Mouse (Mus musculus) yolk sac, embryonic 10.5 days (tissue): Measurements from ENCODE around the gene Tbc1d22a.

Source experiments
- DNase-seq: peaks from one replicate; pipeline ENCODE4 v3.0.0-alpha.2; 2017; ENCODE audit warnings: low spot score

Tbc1d22a gene

DNA sequence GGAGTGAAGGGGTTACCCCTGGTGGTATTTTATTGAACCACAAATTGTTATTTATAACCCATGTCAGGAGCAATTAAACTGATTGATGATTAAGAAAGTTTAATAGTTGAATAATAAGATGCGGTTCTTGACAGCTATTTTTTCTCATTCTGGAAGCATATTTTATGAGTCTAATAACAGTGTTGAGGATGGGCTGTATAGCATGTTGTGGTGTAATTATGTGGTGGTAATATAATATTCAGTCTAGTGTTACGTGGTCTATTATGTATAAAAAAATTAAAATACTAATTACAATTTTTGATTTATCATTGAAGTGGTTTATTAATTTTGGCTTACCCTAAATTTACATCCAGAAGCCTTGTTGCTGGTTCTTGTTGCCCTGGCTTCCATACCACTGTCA is 125.5 kb downstream of the Tbc1d22a start:
- no peak for DNase-seq

DNA sequence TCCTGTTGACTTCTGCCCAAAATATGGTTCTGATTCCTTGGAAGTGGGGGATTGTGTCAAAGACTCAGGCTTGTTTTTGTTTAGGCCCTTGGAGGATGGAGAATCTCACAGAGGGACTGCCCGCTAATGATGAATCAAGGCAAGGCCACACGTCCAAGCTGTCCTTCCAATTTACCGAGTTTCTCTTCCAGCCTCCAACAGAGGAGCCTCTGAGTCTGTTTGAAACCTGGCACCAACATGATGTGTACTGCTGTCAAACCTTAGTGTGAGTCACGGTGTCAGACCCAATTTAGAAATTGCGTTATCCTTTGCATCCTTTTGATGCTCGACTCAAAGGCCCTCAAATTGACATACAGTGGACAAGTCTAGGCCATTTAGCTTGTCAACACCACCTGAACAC is 126.5 kb downstream of the Tbc1d22a start:
- DNase-seq, result no peak

DNA sequence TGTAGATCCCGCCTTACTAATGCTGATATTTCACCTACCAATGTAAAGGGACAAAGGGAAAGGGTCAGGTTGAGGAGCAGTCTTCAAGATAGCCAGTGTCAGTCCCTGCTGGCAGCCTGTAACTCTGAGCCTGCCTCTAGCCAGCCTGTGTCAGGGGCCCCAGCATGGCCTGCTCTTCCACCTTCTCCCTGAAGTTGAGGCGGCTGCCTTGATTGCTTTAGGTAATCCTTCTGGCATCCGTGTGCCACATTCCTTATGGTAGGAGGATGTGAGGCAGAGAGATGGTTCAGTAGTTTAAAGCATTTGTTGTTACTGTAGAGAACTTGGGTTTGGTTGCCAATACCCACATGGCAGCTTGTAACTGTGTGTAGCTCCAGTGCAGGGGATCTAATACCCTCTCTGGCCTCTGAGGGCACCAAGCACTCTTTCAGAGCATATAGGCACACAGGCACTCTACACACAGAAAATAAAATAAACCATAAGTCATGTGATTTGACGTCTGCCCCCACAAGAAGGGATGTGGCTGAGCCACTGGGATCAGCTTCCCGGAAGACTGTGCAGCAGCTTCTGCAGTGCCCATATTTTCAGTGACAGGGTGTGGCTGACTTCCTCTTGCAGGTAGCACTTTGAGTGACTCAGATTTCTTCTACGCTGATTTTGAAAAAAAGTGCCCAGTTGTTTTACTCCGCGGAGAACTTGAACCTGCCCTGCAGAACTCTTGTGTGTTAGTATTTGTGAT is 128.5 kb downstream of the Tbc1d22a start:
- DNase-seq, result no peak

DNA sequence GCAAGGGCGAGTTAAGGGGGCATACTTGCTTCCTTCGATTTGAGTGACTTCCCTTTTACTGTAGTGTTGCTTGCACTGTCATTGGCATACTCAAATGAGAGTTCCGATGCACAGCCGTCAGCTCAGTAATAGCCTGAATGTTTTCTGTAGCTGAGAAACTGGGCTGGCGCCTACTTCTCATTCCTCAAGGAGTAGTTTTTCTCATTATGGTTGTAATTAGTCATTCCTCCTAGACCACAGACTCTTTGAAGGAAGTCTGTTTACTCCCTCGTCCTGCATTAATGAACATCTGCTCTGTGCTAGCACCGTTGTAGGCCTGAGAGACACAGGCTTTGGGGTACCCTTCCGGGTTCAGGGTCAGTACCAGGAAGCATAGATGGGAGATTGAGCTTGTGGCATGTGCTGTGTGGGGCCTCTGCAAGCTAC is 130.7 kb downstream of the Tbc1d22a start:
- no peak for DNase-seq

DNA sequence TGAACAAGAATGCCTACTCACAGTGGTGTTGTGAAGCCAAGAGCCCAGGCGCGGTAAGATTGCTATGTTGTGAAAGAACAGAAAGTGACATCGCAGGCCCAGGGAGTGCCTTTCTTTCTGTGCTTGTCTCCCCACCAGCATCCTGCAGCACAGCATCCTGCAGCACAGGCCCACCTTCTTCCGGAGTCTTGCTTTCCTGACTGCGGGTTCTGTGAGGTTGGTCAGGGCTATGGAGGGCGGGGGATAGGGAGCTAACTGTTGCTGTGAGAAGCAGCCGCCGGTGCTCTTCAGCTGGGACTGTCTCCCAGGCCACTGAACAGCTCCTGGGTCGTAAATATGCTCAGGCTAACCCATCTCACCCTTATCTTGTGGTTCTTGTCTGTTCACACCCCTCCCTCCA is 131.6 kb downstream of the Tbc1d22a start:
- no peak for DNase-seq

DNA sequence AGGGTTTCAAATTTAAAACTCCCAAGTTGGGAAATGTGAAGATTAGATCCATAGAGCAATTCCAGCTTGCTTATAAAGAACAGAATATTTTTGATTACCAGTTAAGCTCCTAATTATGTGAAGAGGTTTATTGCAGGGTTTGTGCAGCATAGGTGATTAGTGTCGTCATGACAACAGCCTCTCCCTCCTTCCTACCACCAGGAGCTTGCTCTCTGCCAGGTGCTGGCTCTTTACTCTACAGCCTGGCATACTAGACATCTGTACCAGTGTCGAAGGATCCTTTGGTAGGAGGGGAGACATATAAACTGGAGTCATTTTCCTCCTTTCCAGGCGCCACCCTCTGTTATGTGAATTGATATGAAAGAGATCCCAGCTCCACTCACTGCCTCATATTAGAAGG is 132.3 kb downstream of the Tbc1d22a start:
- DNase-seq, result no peak

DNA sequence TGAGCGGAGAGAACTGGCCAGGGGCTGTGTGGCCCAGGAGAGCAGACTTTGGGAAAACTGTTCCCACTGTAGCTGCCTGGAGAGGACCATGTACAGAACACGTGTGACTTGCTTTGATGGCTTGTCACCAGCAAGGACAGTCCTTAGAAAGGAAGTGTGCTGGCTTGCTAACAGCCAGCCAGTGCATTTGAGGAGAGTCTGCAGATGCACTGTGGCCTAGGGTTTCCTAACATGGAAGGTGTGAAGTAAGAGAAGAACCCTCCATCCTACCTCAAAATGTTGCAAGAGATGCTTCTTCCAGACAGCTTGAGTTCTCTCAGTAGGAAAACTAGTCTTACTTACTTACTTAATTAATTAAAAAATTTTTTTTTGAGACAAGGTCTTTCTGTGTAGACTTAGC is 140.7 kb downstream of the Tbc1d22a start:
- no peak for DNase-seq

DNA sequence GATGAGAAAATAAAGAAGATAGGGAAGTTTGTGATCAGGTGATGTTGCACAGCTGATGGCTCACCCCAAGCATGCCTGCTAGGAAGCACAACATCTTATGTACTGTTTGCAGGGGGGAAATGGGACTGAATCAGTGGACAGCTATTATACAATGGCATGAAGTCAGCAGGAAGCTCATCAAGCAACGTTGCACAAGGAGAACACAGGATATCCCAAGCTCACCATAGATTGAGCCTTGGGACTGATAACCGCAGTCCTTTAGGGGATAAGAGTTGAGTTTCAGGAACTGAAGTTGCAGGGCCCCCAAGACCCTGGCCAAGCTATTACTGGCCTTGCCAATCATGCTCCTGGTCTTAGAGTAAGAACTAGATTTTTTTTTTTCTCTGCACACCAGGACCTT is 141.6 kb downstream of the Tbc1d22a start:
- DNase-seq, result no peak

DNA sequence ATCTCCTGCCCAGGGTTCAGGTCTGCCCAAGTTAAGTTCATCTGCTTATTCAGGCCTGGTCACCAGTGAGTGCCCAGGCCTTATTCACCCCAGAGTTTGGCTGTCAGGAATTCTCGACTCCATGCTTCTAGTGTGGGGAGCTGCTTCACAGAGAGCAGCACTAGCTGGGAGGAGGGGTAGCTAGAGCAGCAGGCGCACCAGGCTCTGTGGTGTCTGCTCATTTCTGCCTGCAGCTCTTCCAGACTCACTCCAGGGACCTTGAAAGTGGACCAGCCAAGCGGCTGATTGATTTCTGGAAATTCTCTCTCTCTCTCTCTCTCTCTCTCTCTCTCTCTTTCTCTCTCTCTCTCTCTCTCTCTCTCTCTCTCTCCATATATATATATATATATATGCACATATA is 146.1 kb downstream of the Tbc1d22a start:
- no peak for DNase-seq

DNA sequence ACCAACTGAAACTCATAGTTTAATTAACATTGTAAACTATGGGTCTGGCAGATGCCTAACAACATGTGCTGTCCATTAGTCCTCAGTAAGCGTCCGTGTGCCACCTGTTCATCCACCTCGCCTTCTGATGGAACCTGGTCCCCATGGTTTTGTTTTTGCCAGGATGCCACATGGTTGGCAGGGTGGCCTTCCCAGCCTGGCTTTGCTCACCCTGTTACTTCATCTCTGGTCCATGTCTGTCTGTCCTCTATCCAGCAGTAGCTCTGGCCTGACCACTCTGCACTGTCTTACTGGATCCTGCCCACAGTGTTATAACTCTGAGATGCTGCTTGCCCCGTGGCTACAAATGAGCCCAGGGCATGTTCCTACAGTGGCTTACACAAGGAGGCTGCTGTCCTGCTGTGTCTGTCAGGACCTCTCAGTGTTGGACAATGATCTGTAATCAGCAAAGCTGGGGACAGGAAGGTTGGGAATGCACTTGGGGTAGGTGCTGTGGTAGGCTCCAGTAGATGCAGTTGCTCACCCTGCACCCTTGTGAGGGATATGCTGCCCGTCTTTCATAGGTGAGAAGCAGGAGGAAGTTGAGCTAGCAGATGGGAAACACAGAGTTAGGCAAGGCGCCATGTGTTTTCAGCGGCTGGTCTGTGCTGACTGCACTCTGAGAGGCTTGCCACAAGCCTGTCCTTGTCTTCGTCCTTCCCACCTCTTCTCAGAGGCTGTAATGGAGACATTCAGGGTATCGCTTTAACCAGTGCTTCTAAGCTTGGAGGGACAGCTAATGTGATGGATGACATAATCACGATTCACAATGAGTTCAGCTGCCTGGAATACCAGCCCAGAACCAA is 148.3 kb downstream of the Tbc1d22a start:
- no peak for DNase-seq

DNA sequence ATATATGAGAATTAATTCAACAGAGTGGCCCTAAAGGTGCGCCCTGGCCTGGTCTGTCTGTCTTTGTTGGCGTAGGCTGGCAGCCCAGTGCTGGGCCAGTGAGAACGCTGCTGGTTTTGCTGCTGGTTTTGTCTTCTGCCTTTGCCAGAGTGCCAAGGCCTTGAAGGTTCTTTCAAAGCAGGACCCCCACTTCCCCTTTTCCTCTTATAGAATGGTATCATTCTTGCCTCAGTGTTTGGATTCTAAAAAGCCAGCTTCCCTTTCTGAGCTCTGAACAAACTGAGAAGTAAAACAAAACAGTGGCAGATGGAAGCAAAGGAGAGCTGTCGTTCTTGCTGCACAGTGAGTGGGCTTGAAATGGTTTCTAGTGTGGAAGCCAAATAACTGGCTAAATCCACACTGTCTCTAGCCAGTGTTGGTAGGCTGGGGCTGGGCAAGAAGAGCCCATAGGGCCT is 149.6 kb downstream of the Tbc1d22a start:
- DNase-seq, result no peak

DNA sequence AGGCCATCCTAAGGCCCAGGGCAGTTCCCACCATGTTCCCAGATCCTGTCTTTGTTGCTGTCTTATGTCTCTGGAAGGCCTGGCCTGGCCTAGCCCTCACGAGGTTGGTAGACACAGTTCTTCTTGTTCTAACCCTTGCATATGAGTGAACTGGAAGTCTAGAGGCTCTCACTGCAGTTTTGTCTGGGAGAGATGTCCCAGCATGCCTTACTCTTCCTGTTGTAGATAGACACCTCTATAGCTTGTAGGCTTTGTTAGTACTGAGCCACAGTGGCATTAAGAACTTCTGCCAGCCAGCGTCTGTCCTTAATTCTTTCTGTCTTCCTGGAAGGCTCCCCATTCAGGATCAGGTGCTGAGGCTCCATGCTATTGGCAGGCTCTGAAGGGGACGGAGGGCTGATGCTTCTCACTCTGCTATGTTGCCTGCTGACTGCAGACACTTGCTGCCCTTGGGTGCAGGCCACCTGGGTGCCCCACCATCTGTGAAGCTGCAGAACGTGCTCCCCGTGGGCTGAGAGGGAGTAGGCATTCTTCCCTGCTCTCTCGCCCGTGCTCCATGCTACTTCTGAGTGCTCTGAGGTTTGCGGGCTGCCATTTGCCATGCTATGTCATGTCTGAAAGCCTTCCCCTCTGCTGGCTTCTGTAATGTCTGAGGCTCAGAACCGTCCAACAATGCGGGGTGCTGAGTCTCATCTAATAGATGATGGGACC is 150.8 kb downstream of the Tbc1d22a start:
- no peak for DNase-seq

DNA sequence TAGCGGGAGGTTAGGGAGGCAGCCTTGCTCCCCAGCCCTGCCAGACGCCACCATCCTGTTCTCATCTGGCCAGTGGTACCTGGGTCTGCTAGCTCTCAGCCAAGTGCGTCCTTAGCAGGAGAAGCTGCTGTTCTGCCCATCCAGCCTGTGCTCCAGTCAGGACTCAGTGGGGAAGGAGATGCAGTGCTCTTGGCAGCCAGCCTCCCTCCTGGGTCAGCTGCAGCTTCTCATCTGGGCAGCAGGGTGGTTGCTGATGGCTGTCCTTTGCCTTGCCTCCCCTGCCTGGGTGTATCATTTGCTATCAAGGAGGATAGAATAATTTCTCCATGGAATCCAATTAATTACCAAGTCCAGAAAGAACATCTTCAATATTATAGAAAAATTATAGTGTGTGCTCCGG is 152.5 kb downstream of the Tbc1d22a start:
- DNase-seq, result no peak

DNA sequence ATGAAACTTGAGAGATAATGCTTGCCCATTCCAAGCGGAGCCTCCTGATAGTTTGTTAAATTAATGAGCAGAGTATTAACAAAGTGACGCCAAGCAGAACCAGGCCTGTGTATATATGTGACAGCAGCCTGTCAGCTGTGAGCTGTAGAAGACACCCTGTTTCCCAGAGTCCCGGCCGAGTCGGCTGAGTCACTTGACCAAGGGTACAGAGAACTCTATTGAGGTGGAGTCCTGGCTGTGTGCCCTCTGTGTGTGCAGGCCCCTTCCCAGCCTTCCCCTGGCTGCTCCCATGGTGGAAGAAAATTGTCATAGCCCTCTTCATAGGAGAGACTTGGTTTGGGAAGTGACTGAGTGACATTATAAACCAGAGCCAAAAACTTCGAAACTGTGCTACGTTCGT is 153.0 kb downstream of the Tbc1d22a start:
- no peak for DNase-seq

DNA sequence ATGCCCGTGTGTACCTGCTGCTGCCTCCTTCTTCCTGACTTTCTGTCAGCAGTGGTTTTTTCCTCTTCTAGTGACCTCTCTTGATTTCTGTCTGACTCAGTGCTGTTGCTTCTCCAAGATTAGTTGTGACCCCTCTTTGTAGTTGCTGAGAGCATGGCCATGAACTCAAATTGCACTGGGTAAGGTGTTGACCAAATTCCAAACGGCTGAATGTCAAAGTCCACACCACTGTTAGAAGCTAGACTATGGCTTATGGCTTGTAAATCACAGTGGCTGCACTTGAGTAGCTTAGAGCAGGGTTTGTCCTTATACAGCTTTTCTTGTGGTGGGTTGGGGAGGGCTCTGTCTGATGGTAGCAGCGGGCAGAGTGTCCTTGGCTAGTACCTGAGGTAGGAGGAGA is 156.6 kb downstream of the Tbc1d22a start:
- DNase-seq, result no peak

DNA sequence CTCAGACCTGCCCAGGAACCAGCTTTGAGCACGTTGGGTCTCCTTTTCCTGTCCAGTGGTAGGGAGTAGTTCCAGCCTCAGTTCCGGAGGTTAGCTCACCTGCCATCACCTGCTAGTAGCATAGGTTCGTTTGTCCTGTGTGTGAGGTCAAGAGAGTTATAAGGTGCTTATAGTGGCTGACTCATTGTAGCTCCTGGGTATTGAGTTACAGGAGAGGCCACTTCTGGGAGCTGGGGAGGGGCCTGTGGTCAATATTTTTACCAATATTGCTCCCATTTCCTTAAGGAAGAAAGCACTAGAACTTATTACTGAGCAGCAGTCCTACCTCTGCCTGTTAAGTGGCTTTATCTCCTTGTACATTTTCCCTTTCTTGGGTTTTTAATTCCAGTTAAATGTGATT is 161.0 kb downstream of the Tbc1d22a start:
- no peak for DNase-seq

DNA sequence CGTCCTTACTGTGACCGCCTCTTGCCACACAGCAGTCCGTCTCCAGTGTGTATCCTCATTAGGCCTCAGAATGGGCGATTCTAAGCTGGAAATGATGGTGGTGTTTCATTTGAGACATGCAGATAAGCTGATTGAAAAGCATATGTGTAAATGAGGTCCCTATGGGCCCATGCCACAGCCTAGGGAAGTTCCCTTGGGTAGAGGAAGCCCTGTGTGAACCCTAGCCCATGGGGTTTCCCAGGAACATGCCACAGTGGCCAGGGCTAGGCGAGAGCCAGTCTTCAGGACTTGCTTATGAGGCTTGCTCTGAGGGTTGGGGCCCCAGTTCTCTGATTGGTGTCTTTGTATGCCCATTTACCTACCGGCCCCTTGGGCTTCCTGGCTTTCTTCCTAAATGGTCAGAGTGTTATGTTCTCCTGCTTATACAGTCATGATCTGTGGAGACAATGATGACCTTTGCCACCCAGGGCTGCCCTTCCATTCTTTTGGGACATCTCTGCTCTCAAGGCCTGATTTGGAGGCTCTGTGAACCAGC is 161.7 kb downstream of the Tbc1d22a start:
- DNase-seq, result no peak

DNA sequence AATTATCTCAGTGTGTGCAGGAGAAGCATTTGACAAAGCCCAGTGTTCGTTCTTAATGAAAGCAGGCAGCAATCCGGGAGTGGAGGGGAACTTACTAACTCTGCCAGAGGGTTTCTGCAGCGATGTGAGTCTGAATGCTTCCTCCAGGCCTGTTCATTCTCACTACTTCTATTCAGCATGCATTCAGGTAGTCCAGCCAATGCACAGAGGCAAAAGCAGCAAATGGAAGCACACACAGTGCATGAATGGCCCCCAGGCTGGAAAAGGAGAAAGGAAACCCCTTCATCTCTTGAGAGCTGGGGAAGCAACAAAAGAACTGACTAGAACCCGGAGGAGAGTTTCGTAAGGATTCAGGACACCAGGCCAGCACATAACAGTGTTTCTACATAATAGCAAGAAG is 169.0 kb downstream of the Tbc1d22a start:
- DNase-seq, result no peak

DNA sequence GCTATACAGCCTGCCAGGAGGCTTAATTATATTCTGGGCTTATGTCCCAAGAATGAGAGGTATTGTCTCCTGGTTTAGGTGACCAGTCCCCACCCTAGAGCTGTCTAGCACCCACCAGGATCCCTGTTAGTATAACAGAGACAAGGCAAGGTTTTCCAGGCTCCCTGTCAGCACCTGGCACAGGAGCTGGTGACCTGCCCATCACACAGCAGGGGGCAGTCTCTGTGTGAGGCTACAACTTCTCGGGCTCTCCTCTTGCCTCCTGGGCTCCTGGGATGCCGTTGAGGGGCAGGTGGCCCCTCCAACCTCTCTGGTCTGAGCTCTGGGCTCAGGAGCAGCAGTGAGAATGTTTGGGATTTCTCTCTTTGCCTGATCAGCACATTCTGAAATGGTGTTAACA is 171.2 kb downstream of the Tbc1d22a start:
- DNase-seq, result no peak

DNA sequence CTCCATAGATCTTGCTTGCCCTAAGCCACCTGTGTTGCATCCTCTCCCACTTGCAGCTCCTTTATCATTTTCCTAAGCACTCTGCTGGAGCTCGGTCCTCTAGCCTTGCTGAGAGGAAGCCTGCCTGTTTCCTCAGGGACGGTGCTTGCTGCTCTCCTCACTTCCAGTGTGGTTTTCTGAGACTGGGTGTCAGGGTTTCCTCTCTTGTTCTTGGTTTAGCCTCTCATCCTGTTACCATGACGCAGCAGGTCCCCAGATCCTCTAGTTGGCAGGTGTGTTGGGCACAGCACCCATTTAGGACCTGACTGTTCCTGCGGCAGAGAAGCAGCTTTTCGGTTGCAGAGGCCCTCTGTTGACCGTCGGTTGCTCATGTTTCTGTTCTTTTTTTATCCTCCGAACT is 172.1 kb downstream of the Tbc1d22a start:
- no peak for DNase-seq

DNA sequence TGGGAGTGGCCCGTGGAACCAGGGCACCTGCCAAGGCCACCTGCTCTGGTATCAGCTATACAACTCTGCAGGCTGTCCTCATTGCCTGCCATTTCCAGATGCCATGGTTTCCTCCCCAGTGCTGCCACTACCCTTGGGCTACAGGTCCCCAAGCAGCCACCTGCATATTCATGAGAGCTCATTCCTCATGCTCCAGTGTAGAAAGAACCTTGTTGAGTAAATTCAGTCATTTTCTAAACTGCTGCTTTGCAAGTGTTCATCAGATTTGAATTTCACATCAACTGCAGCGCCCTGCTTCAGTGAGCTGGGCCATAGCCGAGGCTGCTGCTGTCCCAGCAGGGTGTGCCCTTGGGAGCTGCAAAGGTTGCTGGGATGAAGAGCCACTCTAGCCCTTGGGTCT is 174.3 kb downstream of the Tbc1d22a start:
- DNase-seq, result no peak

DNA sequence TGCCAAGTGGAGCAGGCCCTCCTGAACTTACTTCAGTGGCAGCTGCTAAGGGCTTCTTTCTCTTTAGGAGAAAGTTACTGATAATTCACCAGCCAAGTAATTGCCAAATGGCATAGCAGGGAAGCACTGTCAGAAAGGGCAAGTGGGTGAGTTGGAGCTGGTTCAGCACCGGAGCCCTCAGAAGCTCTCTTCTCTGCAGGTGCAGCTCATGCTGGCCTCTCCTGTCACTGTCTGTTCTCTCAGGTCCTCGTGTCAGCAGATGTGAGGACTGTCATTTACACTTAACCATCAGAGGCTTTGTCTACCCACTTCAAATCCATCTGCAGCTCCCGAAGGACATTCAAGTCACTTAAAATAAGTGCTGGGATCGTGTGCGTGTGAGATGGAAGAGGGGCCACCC is 190.6 kb downstream of the Tbc1d22a start:
- DNase-seq, result no peak

DNA sequence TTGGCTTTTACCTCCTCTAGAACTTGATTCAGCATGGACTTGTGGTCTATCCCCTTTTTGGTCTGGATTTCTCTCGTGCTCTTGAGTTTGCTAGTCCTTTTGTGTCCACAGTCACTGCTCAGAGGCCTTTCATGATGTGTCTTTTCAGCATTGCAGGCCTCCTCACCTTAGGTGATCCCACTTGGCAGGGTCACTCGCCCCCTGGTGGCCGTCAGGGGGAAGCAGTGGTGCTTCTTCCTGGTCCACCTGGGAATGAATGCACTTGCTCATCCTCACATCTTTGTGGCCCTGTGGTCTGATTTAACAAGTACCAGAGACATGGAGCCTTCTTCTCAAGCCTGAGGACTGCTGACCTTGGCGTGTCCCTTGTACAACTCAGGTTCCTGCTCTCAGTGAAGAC is 191.3 kb downstream of the Tbc1d22a start:
- DNase-seq, result no peak
